Mouse (Mus musculus) cortical plate, adult 2 months (tissue): ENCODE measurements around the gene Ell3. TPM values are rescaled to one million over a fixed set of nuclear protein-coding genes. Genes with fewer than 3 reads are reported as not detected.

Source experiments
- H3K27ac ChIP-seq: fragments of 200-500 bp; 2 replicates; pipeline ENCODE4 v1.5.1; 2012; ENCODE audit warnings: low read length, control low read depth, inconsistent platforms; ENCODE audit not compliant: insufficient read depth
- H3K4me1 ChIP-seq: fragments of 200-500 bp; 2 replicates; pipeline ENCODE4 v1.6.1; 2011; ENCODE audit warnings: low read length; ENCODE audit not compliant: control insufficient read depth, insufficient read depth
- H3K4me3 ChIP-seq: fragments of 200-500 bp; 2 replicates; pipeline ENCODE4 v1.5.1; 2011; ENCODE audit warnings: mild to moderate bottlenecking, low read length, control low read depth; ENCODE audit not compliant: insufficient read depth
- CTCF ChIP-seq: fragments of 200-500 bp; IDR thresholded peaks from 2 replicates; pipeline ENCODE4 v1.5.1; 2011; ENCODE audit warnings: mild to moderate bottlenecking, control low read depth, low read length; ENCODE audit not compliant: insufficient read depth; ENCODE audit errors: extremely low read depth
- POLR2A ChIP-seq: fragments of 200-500 bp; IDR thresholded peaks from 2 replicates; pipeline ENCODE4 v1.6.1; 2011; ENCODE audit warnings: mild to moderate bottlenecking, low read length, control low read depth; ENCODE audit not compliant: insufficient read depth; ENCODE audit errors: extremely low read depth
- polyA plus RNA-seq: library from polyadenylated mRNA; depleted of rRNA; stranded (reverse); fragments of >200 nt; gene quantifications from 2 replicates; pipeline ENCODE4 v1.2.3, GENCODE M21; 2012

Gene Ell3
- polyA plus RNA-seq, 1 experiment: 0.08 TPM

- TF ChIP-seq POLR2A (no peak), CTCF (no peak)
- no peak overlapping the region for H3K27ac ChIP-seq
- no peak overlapping the region for H3K4me3 ChIP-seq
- H3K4me1 ChIP-seq: no peaks in the 10 kb centered on the region
These were observed 16.0 kb upstream of the Ell3 start for GRCm38 (mm10) chr2:121460071-121460470.

DNA sequence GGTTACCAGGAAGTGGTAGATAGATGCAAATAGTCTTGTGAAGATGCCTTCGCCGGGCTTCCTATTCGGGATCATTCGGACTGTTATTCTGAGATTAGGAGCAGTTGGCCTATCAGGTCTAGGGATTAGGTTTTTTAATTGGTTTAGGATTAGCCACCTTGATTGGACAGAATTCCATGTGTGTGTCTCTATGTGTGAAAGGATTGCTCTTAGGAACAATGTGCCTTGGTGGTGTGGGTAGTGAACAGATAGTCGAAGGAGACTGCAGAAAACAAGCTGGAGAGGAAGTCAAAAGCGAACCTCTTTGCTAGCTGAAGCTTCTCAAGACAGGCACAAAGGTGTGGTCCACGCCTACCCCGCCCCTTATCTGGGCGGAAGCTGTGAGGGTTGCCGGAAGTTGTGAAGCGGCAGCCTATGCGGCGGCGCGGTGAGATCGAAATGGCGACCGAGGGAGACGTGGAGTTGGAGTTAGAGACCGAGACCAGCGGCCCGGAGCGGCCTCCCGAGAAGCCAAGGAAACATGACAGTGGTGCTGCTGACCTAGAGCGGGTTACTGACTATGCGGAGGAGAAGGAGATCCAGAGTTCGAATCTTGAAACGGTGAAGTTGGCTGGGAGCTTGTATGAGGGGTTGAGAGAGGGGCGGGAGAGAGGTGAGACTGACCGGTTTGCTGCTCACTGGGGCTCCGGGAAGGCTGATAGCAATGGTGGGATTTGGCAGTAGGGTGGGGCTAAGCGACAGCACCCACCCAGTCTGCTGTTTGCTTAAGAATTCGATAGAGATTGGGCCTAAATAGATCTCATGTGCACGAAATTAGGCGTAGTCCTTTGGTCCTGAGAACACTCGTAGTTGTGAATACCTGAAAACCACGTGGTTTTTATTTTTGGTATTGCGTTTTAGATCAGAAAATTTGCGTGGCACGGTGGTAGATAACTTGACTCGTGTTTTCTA lies 12.9 kb upstream of the Ell3 start, which contains the start of gene Serinc4:
TSS of gene Serinc4 (minus strand) at position 90 of the 951 bp plus-strand sequence.
- TF ChIP-seq POLR2A: peak; percentile 77
- TF ChIP-seq CTCF: no peak
- Histone ChIP-seq H3K4me3 (peak within 1 kb of the TSS; percentile 83), H3K4me1 (peaks cover 1% of the 10 kb centered on the region; the same call in 1 of the 2 replicates), H3K27ac (no peak within 1 kb of the TSS)

DNA sequence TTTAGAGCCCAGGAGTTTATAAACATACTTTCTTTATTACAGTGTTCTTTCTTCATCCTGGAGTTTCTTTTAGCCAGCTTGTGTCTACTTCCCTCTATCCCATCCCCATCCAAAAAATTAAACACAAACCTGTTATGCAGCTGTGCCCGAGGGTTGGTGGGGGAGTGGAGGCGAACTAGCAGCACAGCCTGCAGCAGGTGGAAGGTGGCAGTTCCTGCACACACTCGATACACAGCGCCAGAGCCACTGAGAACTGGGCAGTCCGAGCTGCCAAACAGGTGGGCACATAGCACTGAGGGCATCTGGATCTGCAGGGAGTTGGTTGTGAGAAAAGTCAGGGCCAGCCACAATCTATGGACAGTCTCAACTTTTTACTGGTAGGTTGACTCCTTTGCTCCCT lies 11.5 kb upstream of the Ell3 start:
- no peak for TF ChIP-seq POLR2A
- TF ChIP-seq CTCF: no peak
- no peak overlapping the region for H3K4me3 ChIP-seq
- no peak overlapping the region for H3K27ac ChIP-seq
- peaks cover 1% of the 10 kb centered on the region; the same call in 1 of the 2 replicates for H3K4me1 ChIP-seq

DNA sequence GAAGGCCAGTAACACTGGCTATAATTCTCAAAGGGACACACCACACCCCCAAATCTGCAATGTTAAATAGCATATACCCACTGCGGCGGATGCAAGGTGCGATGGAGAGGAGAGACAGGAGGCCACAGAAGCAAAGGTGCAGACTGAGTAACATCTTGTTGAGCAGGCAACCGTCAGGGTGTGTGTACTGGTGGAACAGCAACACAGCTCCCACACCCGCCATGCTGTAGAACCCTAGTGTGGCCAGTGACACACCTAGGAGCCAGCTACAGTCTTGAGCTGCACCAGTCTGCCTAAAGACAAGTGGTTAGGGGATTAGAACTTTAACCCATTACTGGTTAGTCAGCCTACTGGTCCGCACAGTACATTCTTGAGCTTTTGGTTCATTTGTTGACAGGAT lies 9.8 kb upstream of the Ell3 start:
- peaks cover 1% of the 10 kb centered on the region; the same call in 1 of the 2 replicates for H3K4me1 ChIP-seq
- no peak overlapping the region for H3K4me3 ChIP-seq
- H3K27ac ChIP-seq: no peak overlapping the region
- TF ChIP-seq CTCF (no peak), POLR2A (no peak)

GRCm38 (mm10) chr2:121452990-121453389 lies 8.9 kb upstream of the Ell3 start, which contains the start of gene Hypk:
Gene Hypk, plus strand, starts transcription at chr2:121453290.
- no peak within 1 kb of the TSS for H3K27ac ChIP-seq
- peaks cover 1% of the 10 kb centered on the region; the same call in 1 of the 2 replicates for H3K4me1 ChIP-seq
- TF ChIP-seq POLR2A (0 out of 2 replicates have a peak, but pooled peaks have one; percentile 25), CTCF (no peak)
- H3K4me3 ChIP-seq: no peak within 1 kb of the TSS

DNA sequence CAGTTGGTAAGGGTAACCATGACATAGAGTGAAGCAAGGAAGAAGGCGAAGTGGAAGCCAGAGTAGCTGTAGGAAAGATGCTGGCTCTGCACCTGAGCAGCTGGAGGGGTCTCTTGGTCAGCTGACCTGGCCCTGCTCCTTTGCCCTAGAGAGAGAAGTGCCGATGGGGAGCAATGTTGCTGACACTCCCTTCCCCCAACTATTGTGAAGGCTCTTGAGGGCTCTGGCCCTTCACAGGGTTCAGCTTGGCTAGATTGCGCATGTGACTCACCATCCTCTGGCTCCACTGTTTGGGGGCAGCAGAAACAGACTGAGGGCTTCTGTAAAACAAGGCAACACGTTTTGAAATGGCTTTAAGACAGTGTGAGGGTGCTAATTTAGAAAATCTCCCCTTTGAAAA lies 8.3 kb upstream of the Ell3 start:
- no peak overlapping the region for H3K27ac ChIP-seq
- H3K4me3 ChIP-seq: no peak overlapping the region
- H3K4me1 ChIP-seq: peaks cover 1% of the 10 kb centered on the region; the same call in 1 of the 2 replicates
- TF ChIP-seq POLR2A (no peak), CTCF (no peak)

- H3K27ac ChIP-seq: no peak overlapping the region
- H3K4me3 ChIP-seq: peak overlapping the region; percentile 64
- TF ChIP-seq POLR2A: no peak
- TF ChIP-seq CTCF: no peak
- H3K4me1 ChIP-seq: peaks cover 1% of the 10 kb centered on the region; the same call in 1 of the 2 replicates
These were observed 6.0 kb upstream of the Ell3 start for GRCm38 (mm10) chr2:121450093-121450492.

- H3K4me1 ChIP-seq: peaks cover 1% of the 10 kb centered on the region; the same call in 1 of the 2 replicates
- peak overlapping the region; percentile 94 for H3K27ac ChIP-seq
- H3K4me3 ChIP-seq: peak overlapping the region; percentile 64
- TF ChIP-seq CTCF: no peak
These were observed 5.5 kb upstream of the Ell3 start for GRCm38 (mm10) chr2:121449545-121450011.

- TF ChIP-seq CTCF (no peak), POLR2A (peak; percentile 95)
- Histone ChIP-seq H3K4me3 (peak within 1 kb of the TSS; percentile 64), H3K27ac (peak within 1 kb of the TSS; percentile 94), H3K4me1 (peaks cover 1% of the 10 kb centered on the region; the same call in 1 of the 2 replicates)
These were observed 4.9 kb upstream of the Ell3 start, which contains the start of gene Serf2 for GRCm38 (mm10) chr2:121448739-121449535. Gene Serf2, plus strand, starts transcription at chr2:121449195.

DNA sequence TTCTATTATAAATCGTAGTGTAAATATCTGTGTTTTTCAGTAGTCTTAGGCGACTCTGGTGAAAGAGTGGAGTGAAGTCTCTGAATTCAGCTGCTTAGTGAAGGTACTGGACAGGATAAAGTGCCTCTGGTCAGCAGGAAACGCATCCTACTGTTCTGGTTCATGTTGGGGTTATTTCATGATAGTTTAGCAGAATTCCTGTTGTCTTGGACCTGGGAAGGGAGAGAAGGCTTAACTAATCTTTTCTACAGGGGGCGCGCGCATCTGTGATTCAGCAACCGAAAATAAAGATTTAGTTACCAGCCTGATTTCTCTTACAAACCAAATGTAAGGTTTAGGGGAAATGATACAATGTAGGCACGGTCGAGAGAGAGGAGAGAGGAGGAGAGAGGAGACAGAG lies 4.1 kb upstream of the Ell3 start:
- TF ChIP-seq CTCF (peak; percentile 14; the same call in 1 of the 2 replicates), POLR2A (no peak)
- peak overlapping the region; percentile 64; the same call in 1 of the 2 replicates for H3K4me3 ChIP-seq
- peak overlapping the region; percentile 90 for H3K27ac ChIP-seq
- peaks cover 1% of the 10 kb centered on the region; the same call in 1 of the 2 replicates for H3K4me1 ChIP-seq
